Mouse (Mus musculus) layer of hippocampus, adult 2 months (tissue): Measurements from ENCODE around the gene D930048N14Rik. TPM values are rescaled to one million over a fixed set of nuclear protein-coding genes. Genes with fewer than 3 reads are reported as not detected.
"Not testable (repeated sequence)": the region's sequence is repeated elsewhere in the genome, so short reads cannot be mapped to it uniquely, and the experiment has no call there.

Source experiments
- DNase-seq, 2 experiments: peaks; one replicate each; pipeline ENCODE4 v3.0.0; 2022; ENCODE audit warnings: low spot score in 2 of 2
- H3K27ac ChIP-seq: fragments of 200-600 bp; 2 replicates; pipeline ENCODE4 v1.8.1; 2022
- H3K4me3 ChIP-seq: fragments of 200-600 bp; 2 replicates; pipeline ENCODE4 v1.8.1; 2022; ENCODE audit warnings: mild to moderate bottlenecking
- CTCF ChIP-seq: fragments of 200-600 bp; conservative IDR thresholded peaks from 2 replicates; pipeline ENCODE4 v1.8.1; 2022; ENCODE audit warnings: antibody characterized with exemption, mild to moderate bottlenecking, moderate library complexity
- long read RNA-seq, 2 experiments: library from polyadenylated mRNA; stranded (forward); transcript quantifications; one replicate each; pipeline ENCODE4 v2.0.0; 2021; ENCODE audit warnings: borderline mapping rate in 2 of 2
- total RNA-seq, 2 experiments: library from RNA; stranded (reverse); gene quantifications; 2 replicates each; pipeline ENCODE4 v1.2.3; 2021

The D930048N14Rik gene
- total RNA-seq = 1 to 10 TPM; 1.4 to 2.4 TPM
- long read RNA-seq, experiment 1, partial matches to known transcripts = 0 of 1 reads
- long read RNA-seq, experiment 1, other reads (novel, unspliced or antisense) = 0 of 1 reads
- long read RNA-seq, experiment 2, partial matches to known transcripts = 3 of 4 reads
- long read RNA-seq, experiment 2, other reads (novel, unspliced or antisense) = 0 of 4 reads

DNA sequence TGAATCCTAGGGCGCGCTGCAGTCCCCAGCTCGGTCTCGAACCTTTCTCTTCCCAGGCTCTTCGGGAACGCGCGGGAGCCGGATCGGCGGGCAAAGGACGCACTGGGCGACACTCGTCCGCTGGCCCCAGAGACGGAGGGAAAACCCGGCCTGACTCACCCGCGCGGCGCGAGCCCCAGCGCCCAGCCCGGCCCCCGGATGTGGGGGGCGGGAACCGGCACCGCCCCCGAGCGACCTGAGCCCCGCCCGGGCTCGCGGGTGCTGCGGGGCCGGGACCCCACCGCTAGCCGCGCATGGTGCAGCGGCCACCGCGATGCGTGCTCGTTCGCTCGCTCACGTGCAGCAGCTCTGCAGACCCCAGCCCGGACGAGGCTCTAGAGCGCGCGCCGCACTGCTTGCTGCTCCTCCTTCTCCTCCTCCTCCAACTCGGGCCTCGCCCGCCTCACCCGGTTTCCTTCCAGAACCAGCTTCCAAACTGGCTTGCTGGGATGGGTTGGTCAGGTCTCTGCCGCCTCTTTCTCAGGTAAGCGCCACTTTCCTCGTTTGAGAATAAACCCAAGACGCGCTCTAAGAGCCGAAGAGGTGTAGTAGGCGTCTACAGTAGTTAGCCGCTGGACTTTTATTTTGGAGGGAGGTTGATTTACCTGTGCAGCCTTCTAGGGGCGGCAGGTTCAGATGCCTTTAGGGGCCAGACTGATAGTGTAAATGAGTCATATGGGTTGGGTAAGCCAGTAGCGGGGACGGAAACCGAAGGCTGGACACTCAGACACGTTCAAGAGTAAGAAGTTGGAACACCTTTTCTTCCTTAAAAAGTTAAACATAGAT lies at the start of gene D930048N14Rik, which contains the start of gene N4bp3:
TSS of gene D930048N14Rik (plus strand) at position 264 of the 825 bp plus-strand sequence.
TSS of gene N4bp3 (minus strand) at position 152 of the 825 bp plus-strand sequence.
- TF ChIP-seq CTCF = no peak; the same call in 1 of the 2 replicates
- peak within 1 kb of the TSS; percentile 82 for H3K27ac ChIP-seq
- peak in 1 of 2 experiments; percentile 32 for DNase-seq
- H3K4me3 ChIP-seq = peak within 1 kb of the TSS; percentile 74

DNA sequence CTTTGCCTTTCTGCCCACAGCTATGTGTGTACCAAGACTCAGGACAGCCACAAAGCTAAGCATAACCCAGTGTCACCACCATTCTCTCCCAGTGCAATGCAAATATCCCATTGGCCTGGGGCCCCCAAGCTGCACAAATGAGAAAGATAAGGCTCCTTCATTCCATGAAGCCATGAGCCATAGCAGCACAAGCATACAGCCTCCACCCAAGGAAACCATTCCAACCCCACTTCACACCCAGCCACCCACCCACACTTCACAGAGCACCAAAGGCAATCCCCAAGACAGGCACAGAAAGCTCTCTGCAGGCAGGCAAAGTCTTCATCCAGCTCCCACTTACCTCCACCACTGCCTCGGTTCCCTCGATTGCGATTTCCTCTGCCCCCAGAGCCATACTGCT lies 48.5 kb upstream of the D930048N14Rik start:
- Histone ChIP-seq H3K4me3 (no peak overlapping the region), H3K27ac (0 out of 2 replicates have a peak overlapping the region, but pooled peaks have one; percentile 3)
- DNase-seq = no peak
- TF ChIP-seq CTCF = no peak

DNA sequence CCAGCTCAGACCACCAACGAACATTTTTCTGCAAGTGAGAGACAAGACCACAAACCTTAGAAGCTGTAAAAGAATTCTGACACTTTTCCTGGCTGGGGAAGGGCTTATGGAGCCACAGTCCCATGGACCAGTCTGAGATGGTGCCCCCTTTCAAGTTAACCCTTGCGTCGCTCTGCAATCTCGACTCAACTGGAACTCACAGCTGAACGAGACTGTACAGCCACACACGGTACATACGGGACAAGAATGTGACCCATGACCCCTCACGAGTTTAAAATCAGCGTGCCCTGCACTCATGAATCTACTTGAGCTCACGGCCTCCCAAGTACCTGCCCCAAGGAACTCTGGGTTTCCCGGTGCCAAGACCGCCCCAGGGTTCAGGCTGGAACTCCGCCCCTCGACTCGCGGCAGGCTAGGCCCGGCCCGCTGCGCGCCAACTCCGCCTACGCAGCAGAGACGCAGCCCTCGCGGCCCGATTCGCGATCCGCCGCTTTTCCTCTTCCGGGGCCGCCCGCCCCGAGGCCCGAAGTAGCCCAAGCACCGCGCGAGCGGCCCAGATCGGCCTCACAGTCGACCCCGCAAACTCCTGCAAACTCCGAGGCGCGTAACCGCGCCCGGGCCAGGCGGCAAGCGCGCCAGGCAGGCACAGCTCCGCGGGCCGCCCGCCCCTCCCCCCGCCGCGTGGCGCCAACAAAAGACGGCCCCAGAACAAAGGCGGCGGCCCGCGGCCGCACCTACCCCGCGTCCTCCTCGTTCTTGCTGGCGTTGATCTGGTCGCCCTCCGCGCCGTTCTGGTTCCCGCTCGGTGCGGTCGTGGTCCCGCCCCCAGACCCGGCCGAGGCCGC lies 44.9 kb upstream of the D930048N14Rik start:
- Histone ChIP-seq H3K4me3 (peak overlapping the region; percentile 71), H3K27ac (peak overlapping the region; percentile 95)
- no peak for TF ChIP-seq CTCF
- peak; percentile 76 to 77 for DNase-seq

DNA sequence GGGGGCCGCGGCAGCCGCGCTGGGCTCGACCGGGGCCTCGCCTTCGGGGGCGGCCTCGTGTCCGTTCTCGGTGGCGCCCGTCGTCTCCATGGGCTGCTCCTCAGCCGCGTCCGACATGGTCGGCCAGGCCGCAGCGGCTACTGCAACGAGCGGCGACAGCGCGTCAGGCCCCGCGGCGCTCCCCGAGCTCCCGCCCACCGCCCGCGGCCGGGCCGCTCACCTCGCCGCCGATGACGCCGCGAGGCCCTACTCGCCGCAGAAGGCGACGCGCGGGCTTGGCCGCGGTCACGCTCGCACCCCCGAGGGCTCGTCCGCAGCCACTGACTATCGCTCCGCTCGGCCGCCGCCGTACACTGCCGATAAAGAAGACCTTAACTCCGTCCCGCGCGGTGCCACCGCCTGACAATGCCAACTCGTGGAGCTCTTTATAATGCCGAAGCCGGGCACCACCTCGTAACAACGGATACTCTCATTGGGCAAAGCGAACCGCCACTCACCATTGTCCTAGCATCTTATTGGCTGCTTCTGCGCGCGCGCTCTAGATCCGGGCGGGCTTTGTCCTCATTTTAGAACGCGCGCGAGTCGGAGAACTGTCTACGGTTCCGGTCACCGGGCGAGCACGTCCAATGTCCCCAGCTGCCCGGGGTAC lies 44.2 kb upstream of the D930048N14Rik start, which contains the start of gene Hnrnpab:
TSS of gene Hnrnpab (minus strand) at position 401 of the 649 bp plus-strand sequence.
- no peak for TF ChIP-seq CTCF
- peak; percentile 97 for DNase-seq
- Histone ChIP-seq H3K4me3 (peak within 1 kb of the TSS; percentile 71), H3K27ac (peak within 1 kb of the TSS; percentile 95)

DNA sequence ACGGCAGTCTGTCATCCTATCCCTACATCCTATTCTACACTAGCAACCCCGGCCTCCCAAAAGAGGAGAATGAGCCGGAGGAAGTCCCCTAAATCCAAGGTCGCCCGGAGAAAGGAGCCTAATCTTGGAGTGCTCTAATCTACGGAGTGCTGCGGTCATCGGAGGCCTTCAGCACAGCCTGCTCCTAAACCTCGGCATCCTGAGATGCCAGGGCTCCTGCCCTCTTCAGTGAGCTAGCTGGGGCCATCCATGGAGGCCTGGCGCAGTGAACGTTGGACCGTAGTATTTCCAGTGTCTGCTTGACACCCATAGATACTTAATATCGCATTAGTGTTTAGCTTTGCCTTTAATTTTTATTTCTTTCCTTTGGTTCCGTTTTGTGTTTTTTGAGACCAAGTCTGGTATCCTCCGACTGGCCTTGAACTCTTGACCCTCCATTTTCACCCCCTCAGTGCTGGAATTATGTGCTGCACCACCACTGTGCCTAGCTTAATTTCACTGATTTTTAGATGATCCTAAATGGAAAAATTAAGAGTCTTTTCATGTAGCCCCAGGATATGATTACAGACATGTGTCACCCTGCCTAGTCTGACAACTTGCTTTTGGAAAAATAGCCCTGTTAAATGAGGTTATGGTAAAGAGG lies 43.5 kb upstream of the D930048N14Rik start:
- DNase-seq = no peak
- Histone ChIP-seq H3K27ac (peak overlapping the region; percentile 95), H3K4me3 (peak overlapping the region; percentile 71)
- TF ChIP-seq CTCF = no peak

DNA sequence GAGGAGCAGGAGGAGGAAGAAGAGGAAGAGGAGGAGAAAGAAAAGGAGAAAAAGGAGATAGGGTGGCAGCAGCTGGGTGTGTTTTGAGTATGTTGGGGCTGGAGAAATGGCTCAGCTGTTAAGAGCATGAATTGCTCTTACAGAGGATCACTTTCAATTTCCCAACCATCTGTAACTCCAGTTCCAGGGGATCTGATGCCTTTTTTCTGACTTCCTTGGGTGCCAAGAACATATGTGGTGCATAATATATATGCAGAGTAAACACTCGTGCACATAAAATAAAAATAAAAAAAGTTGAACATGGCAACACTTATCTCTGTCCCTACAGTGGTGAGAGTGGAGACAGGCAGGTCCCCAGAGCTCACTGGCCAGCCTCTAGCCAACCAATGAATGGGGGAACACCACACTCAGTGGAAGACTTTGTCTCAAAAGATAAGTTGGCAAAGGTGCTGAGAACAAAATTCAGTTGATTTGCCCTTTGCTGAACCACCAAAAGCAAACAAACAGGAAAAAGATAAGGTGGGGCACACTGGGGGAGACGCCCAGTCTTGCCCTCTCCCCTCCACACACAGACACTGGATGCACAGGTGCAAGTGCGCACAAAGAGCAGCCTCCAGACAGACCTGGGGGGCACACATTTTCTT lies 41.4 kb upstream of the D930048N14Rik start:
- no peak for TF ChIP-seq CTCF
- H3K4me3 ChIP-seq = no peak overlapping the region
- DNase-seq = no peak
- H3K27ac ChIP-seq = no peak overlapping the region

DNA sequence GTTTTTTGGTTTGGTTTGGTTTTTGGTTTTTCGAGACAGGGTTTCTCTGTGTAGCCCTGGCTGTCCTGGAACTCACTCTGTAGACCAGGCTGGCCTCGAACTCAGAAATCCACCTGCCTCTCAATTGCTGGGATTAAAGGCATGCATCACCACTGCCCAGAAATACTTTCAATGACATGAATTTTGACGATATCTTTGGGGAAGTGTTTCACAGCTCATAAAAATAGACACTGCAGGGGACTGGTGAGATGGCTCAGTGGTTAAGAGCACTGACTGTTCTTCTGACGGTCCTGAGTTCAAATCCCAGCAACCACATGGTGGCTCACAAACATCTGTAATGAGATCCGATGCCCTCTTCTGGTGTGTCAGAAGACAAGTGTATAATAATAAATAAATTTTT lies 40.8 kb upstream of the D930048N14Rik start:
- not testable (repeated sequence) for H3K4me3 ChIP-seq, DNase-seq, H3K27ac ChIP-seq

DNA sequence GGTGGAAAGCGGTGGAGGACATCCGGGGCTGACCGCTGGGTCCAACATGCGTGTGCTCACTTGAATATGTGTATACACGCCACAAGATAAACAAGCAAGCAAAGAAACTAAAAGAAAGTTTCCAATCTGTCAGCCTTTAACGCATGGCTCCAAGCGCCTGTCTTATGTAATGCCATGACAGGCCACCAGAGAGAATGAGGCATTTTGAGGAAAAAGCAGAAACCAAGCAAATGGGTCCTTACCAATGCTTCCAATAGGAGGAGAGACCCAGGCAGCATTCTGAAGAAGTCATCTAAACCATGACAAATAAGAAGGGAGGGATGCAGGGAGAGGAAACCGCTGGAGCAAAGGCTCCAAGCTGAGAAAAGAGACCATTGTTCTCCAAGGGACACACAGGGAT lies 36.5 kb upstream of the D930048N14Rik start:
- peak; percentile 35 for TF ChIP-seq CTCF
- Histone ChIP-seq H3K4me3 (no peak overlapping the region), H3K27ac (no peak overlapping the region)
- no peak for DNase-seq

DNA sequence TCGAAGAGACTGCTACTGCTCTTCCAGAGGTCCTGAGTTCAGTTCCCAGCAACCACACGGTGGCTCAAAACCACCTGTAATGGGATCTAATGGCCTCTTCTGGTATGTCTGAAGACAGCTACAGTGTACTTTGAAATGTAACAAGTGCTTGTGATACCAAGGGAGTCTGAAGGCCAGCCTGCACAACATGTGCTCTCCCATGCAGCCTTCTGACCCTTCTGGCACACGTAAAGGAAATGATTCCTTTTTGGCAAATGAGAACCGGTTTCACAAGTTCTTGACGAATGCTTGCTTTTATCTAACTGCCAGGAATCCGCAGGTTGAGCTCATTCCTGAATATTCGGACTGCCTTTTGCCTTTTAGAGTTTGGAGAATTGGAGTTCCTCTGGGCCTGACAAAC lies 35.6 kb upstream of the D930048N14Rik start:
- TF ChIP-seq CTCF = no peak
- Histone ChIP-seq H3K4me3 (peak overlapping the region; percentile 53), H3K27ac (peak overlapping the region; percentile 80)
- no peak for DNase-seq

DNA sequence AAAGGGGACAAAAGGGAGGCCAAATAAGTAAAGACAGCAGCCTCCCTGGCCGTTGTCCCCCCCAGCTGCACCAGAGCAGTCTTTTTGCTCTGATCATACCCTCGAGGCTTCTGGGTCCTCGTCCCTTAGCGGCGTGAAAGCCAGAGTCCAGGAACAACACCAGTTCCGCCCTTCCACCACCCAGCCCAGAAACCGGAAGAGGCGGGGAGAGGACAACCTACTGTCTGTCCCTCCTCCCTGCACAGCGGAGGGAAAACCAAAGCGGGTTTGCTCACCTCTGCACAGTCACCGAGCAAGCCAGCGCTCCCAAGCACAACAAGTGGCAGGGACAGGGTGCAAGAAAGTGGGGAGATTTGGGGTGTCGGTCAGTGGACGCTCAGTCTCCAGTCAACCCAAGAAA lies 35.2 kb upstream of the D930048N14Rik start:
- Histone ChIP-seq H3K27ac (peak overlapping the region; percentile 80), H3K4me3 (peak overlapping the region; percentile 53)
- DNase-seq = no peak
- TF ChIP-seq CTCF = no peak

DNA sequence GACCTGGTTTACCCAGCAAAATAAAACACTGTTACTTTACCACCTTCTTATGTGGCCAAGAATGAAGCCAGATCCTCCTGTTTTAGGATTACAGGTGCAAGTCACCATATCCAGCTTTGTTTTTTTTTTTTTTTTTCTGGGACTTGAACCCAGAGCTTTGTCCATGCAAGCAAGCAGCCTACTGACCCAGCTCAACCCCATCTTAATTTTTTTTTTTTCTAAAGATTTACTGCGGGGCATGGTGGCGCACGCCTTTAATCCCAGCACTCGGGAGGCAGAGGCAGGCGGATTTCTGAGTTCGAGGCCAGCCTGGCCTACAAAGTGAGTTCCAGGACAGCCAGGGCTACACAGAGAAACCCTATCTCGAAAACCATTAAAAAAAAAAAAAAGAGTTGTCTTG lies 34.6 kb upstream of the D930048N14Rik start:
- H3K27ac ChIP-seq = not testable (repeated sequence)
- peak overlapping the region; percentile 53; the same call in 1 of the 2 replicates for H3K4me3 ChIP-seq

More for the DNA sequence above, 34.6 kb upstream of the D930048N14Rik start:
- not testable (repeated sequence) for DNase-seq
